Mouse (Mus musculus) cerebellum, postnatal 10 days (tissue): ENCODE results near the gene Fndc3b.

Source experiments
- DNase-seq, 2 experiments: peaks; one replicate each; pipeline ENCODE4 v3.0.0; 2021; ENCODE audit warnings: mixed read lengths in 2 of 2

The Fndc3b gene

DNA sequence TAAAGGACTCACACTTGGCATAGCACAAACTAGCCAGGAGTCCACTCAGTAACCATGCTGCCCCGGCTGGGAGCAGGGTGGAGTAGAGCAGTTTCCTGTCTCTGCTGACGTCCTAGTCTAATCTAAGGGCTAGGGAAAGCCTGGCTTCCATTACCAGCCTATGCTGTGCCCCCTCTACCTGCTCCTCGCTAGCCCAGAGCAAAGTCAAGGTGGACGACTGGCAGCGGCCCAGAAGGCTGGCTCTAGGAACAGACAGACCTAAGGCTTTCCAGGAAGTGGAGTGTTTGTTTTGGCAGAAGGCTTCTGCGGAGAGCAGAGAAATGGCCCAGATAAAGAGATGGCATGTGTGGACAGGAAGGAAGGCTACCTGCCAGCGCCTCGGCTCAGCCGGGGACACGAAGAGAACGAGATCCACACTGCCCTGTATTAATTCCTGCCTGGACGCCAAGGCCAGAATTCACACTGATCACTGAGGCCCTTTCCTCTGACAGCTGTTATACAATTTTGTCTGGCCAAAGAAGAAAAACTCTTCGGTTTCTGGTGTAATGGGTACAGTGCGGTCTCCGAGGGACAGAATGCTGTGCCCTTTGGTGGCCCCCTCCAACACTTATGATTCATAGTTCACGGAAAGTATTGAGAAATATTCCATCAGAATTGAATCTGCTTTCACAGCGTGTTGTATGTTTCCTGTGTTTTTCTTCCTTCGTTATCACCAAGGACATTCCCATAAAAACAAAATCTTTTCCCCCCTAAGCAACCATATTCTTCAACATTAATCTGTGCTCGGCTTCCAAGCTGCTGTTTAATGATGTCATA is 94.5 kb downstream of the Fndc3b start:
- DNase-seq = peak; percentile 96

DNA sequence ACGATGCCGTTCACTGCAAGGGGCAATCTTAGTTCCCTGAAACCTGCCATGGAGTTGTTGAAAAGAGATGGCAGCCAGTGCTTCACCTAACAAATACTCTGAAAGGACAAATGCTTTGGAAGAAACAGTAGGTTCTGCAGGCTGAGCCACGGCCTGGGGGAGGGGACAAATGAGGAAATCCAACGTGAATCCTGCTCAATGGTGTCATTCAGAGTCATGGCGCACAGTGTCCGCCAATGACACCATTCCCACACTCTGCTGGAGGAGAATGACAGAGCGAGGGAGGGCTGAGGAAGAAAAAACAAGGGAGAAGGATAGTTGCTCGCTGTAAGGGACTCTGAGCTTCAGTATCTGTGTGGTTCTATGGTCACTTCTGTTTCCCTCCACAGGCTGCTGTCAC is 95.6 kb downstream of the Fndc3b start:
- peak in 1 of 2 experiments; percentile 42 for DNase-seq

DNA sequence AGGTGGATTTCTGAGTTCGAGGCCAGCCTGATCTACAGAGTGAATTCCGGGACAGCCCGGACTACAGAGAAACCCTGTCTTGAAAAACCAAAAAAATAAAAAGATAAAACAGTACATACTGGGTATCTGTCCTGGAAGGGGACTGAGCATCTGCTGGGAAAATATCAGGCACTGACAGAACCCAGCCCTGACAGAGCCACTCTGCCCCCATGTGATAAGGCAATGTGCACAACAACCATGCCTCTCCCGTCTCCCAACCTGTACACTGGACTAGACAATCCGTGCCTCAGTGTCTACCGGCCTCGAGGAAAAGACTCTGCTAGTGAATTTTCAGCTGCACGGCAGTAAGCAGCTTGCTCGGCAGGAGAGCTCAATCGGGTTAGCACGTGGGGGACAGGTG is 97.3 kb downstream of the Fndc3b start:
- DNase-seq = no peak

DNA sequence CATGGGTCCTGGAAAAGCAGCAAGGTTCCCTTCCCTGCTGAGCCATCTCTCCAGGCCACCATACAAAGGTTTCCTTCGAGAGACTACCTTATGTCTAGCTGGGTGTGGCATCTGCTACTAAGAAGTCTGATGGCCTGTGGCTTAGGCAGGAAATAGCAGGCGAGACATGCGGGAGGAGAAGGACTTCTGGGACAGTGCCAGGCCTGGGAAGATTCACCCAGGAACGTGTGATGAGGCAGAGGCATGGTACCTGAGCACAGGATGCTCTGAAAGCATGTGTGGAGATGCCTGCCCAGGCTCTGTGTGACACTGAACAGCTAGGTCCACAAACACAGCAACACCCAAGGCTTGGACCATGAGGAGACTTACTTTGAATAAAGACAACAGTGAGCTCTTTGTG is 98.1 kb downstream of the Fndc3b start:
- peak; percentile 72 to 73 for DNase-seq

DNA sequence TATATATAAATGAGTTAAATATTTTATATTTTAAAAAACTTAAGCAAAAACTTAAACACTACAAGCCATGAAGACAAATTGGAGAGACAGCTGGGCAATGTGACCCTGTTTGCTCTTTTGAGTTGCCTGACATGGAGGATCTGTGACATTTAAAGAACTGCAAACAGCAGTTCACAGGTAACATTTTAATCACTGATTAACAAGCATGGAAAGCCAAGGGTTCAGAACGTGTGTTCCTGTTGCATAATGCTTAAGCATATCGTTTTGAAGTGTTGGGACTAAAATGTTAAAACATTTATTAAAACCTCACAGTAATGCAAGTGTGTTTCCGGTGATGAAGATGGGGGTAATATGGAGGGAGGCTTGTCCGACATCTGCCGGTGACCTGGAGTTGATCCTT is 99.1 kb downstream of the Fndc3b start:
- no peak for DNase-seq

DNA sequence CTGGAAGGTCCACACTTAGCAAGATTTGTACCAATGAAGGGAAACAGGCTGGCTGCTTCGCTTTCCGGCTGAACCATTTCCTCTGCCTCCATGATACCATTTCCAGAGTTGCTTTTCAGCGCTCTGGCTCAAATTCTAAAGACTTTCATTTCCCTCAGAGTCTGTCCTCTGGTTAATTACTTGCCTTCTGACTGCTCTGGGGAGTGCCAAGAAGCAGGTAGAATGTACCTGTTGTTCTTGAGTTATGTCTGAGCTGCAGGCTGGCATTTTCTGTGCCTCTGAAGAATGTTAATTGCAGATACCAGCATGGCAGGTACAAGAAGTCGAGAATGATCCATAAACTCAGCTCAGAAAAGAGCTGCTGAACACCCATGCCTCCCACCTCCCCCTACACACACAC is 100.6 kb downstream of the Fndc3b start:
- no peak for DNase-seq

DNA sequence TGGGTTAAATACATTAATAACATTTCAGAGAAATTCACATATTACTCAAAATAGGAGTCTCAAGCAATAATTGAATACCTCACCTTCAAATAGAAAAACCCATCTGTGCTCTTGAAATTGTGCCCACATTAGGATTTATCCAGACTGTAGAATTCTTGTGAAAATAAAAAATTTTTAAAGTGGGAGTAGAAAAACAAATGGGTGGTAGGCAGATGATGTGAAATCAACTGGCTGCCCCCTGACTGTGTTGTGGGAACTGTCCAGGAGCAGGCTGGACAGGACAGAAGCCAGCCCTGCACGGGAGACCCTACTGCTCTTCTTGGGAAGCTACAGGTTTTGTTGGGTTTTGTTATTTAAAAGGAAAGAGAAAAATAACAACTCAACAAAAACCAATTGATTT is 101.0 kb downstream of the Fndc3b start:
- DNase-seq = peak; percentile 50 to 54

DNA sequence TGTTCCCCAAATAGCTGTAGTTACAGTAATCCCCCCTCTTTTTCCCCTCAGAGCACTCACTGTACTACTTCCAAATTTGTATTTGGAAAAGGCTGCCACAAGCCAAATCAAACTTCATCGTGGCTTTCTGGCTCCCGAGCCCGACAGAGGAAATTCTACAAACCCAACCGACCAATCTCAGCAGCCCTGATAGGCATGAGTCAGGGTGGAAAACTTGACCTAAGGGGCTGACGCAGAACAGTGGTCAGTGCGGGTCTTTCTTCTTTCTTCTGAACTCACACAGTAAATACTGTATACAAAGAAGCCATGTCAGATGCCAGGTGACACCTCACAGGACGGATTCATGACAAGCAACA is 103.3 kb downstream of the Fndc3b start:
- DNase-seq = no peak

DNA sequence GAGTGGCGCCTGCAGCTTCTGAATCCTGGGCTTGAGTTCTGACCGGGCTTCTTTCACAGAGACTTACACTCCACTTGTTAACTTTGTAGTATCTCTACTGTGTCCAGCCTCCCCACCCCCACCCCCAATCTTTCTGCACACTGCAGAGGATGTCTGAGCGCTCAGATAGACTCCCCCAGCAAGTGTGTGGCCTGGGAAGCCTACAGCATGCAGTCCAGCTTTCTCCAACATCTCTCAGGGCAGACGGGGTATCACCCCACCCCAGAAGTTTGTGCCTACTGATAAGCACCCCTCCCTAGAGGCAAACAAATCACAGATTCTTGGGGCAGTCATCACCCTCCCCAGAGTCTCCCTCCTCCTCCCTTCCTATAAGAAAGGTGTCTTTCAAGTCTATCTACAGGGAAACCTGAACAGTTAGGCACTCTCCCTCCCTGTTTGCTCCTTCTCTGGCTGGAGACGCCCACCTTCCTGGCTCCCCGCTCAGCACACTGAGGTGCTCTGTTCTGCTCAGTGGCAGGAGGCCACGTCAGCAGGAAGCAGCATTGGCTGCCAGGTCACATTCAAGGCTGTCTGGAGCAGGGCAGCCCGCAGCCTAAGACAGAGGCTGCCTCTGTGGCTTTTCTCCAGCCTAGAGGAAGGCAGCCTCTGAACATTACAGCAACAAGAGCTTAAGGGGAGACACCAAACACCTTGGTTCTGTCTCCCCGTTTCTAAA is 103.9 kb downstream of the Fndc3b start:
- DNase-seq = peak; percentile 66 to 79

DNA sequence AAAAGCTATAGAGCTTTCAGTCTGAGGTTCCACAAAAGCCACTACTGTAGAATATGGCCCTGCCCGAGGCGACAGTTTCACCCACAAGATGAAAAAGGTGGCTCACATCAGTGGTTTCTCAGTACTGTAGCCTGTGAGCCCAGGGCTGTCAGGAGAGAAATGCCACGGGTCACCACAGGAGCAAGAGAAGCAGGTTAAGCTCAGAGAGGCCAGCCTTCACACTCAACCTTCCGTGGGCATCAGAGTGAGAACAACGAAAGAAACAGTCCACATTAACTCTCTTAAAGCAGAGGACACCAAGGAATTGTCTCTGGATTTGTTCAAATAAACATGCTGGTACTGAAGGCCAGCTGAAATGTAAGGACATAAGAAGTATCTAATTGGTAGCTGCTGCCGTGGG is 104.5 kb downstream of the Fndc3b start:
- no peak for DNase-seq

DNA sequence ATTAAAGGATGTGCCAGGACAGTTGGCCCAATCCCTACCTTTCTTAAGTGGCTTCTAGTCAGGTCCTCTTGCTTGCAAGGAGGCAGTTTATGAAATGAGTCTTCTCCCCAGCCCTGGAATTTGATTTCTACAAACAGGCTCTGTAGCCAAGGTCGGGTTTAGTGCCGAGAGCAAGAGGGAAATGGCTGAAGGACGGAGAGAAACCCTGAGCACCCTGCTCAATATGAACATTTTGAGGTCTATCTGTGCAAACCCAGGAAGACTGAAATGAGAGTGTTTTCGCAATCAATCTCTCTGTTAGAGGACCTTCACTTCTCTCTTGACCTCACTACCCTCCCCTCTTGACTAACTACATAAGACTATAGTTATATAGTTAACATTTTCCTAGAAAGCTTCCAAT is 105.5 kb downstream of the Fndc3b start:
- no peak for DNase-seq

DNA sequence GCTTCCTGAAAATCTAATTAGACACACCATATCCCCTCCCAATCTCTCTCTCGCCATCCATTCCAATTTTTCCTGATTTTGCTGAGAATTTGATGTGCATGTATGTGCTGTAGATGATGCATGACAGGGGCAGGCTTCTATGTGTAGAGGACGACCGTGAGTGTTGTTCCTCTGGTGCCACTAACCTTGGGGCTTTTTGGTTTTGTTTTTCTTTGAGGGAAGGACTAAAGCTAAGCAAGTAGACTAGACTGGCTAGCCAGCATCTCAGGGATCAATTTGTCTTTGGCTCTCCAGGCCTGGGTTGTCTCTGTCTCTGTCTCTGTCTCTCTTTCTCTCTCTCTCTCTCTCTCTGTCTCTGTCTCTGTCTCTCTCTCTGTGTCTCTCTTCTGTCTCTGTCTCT is 106.0 kb downstream of the Fndc3b start:
- DNase-seq = no peak

DNA sequence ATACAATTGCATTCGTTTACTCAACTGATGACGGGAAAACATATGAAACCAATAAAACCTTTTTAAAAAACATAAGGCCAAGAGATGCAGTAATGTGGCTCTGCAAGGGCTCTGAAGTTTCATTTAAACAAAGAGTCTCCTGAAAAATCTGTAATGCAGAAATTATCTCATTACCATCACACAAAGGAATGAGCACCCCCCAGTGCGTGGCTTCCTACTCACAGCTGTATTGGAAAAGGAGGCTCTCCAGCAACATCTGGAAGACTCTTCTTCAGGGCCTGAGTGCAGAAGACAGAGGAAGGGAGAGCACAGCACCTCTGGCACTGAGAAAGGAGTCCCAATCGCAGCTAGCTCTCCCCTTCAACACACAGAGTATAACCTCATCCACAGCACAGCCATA is 106.5 kb downstream of the Fndc3b start:
- DNase-seq = no peak

DNA sequence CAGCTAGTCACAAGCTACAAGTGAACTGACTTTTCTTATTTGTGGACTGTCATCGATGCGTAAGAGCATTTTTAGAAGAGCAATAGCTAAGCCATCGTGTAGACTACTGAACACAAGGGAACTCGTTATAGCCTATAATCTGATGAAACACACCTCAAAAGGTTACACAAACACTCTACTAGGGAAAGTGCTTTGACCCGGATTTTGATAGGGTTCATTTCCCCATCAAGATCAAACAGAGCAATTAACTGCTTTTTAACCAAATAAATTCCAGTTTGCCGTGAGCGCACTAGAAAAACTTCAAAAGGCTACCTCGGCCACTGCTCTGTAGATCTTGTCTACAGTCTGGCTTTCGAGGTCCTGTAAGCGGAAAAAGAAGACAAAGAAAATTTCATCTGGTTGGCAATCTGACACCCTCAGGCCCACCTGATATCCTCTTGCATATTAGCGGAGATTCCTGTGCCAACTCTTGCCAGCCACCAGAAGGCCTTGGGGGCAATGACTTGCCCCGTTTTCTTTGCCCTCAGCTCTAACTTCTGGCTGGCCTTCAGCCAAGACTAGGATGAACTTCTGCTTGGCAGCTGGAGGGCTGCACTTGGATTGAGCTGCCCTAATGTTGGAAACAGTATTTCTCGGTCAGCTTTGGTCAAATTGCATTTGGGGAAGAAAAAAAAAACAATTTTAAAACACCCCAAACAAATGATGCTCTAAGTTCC is 107.0 kb downstream of the Fndc3b start:
- no peak for DNase-seq

DNA sequence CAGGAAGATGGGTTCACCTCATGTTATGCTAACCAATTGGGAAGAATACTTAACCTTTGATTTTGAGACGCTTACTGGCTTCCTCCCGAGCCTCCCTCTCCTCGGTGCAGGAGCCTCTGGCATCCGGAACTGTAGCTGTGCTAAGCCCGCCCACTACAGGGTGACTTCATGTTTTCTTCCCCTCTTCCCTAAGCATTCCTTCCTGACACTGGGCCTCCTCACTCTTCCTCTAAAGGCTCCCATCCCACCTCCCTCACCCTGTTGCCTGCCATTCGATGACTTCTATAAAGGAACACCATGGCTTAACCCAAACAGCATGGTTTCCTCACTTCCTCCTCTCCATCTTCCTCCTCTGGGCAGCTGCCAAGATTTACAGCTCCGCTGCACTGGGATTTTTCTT is 110.5 kb downstream of the Fndc3b start:
- DNase-seq = no peak

DNA sequence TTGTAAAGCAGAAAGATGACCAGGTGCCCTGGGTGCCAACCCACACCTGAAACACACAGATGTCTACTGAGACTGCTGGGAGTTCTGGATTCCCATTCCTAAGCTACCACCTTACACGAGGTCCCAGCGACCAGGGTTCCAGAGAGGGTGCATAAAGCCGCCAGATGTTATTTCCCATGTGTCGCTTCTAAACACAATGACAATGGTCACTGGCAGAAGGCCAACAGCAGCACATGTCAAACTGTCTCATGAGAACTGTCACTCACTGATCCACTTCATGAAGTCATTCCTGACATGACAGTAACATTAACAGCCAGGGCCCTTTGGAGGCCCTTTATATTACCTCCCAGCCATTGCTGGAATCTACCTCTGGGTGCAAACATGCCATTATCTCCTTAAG is 110.9 kb downstream of the Fndc3b start:
- DNase-seq = no peak

DNA sequence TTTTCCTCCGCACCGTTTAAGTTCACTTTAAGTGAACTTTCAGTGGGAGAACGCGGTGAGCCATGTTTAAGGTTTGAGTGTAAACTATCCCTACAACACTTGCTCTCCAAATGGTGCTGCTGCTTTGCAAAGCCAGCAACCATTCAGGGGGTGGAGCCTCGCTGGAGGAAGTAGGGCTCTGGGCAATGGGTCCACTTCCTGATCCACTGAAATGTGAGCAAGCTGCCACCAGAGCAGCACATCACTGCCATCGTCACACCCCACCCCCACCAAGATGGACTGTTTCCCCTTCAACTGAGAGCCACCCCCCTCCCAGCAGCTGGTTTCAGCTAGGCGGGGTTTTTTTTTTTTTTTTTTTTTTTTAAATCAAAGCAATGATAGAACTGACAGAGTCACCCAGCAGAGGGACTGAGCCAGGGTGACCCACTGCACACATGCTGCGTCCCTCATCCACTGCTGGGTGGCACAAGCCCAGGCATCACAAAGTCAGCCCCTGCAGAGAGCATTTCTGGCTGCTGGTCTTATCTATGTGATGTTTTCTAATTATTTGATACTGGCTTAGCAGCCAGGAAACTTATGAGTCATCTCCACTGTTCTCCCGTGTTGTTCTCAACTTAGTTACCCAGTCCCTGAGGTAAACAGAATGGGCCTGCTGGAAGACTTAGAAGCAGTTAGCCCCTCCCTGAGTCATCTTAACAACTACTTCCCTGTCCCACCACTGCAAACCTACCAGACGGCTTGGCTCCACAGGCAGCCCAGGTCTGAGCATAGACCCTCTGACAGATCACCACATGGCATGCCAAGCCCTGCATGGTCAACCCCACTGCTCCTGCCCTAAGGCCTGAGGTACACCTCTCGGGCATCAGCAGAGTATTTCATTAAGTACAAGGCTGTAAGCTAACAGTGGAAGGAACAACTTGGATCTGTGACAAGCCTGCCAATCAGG is 112.4 kb downstream of the Fndc3b start:
- DNase-seq = no peak

DNA sequence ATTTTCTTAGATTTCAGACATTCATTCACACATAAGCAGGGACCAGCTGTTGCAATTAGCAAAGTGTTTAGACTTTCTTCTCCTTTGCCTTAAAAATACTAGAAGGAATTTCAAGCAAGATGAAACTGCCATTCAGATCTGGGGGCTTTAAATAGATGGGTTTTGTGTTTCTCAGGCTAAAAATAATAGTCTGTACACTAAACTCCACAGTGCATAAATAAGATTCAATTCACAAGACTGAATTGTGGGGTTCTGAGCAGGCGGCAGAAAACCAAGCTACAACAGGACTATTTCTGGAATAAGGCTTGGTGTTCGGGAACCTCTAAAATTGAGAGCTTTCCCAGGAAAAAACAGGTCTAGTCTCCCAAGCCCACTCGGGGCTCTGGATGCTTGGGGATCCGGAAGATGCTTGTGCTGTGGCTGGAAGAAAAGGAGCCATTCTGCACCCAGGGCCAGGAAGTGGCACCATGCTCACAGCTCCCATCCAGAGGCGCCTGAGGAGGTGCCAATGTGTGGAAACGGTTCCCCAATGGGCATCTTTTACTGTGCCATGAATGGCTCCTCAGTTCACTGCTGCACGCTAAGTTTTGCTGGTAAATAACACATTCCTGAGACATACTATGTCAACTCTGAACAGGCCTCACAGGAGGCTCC is 117.5 kb downstream of the Fndc3b start:
- no peak for DNase-seq

DNA sequence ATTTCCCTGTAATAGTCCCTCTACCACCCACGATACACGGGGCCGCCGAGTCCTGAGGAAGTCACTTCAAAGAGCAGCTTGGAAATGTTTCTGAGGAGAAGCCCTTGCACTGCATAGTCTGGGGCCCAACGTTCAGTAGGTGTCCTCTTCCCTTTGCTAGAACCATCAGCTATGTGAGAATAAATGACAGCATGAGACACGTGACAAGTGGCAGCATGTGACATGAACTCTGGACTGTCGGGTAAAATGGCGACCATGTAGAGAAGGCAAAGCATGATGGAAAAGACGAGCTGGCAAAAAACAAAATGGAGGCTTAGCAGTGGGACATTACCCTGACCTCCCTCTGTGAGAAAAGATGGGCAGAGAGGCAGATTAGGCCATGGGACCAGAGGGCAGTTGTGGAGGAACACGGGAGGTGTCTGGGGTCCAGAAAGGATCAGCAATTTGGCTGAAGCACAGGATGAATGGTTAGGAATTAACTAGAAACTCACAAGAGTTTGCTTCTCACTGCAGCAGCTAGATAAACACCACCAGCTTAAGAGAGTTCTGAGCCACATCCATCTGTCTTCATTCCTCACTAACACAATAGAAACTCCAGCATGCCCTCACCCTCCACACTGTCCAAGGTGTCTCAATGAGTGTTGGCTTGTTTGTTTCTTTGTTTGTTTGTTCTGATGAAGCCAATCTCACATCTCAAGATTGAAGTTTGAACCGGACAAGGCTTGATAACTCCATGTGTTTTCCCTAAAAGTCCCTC is 118.2 kb downstream of the Fndc3b start:
- no peak for DNase-seq

DNA sequence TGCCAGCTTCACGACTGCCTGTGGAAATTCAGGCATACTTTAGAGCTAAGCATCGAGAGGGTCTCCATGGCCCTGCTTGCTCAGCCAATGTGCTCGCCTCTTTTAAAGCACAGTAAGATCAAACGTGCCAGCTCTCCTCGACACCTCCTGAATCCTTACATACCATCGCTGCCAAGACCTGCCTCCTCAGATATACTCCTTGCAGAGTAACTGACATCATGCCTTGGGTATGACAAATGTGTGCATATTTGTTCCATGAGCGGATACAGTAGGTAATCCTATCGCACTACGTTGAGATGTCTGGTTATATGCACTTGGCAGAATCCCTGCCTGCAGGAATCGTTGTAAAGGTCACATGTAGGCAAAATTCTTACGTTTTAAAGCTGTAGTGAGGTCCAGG is 120.3 kb downstream of the Fndc3b start:
- no peak for DNase-seq

DNA sequence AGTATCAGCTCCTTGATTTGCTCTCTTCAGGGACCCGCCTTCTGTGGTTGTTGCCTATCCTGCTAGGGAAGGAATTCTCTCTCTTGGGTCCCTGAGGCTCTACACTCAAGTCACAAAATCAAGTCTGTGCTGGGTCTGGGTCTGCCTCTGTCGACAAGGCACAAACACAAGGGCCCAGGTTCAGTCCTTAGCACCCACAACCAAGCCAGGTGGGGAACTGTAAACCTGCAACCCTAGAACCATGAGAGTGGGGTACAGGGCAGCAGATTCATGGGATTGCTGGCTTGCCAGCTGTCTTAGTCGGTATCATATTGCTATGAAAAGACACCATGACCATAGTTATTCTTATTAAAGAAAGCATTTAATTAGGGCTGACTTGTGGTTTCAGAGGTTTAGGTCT is 121.8 kb downstream of the Fndc3b start:
- DNase-seq = no peak
